Mouse (Mus musculus) G1E (cell line): ENCODE data around the gene Grid2. TPM values are rescaled to one million over a fixed set of nuclear protein-coding genes. Genes with fewer than 3 reads are reported as not detected.

Source experiments
- ATAC-seq: 2 replicates; pipeline ENCODE4 v1.8.0; 2016; ENCODE audit warnings: mild to moderate bottlenecking; ENCODE audit not compliant: insufficient number of reproducible peaks, poor library complexity, low FRiP score, severe bottlenecking; ENCODE audit errors: extremely low read depth
- DNase-seq: peaks from one replicate; pipeline ENCODE4 v3.0.0; 2012; ENCODE audit warnings: low spot score
- H3K27me3 ChIP-seq: 2 replicates; pipeline ENCODE4 v1.6.1; 2012; ENCODE audit warnings: mild to moderate bottlenecking, low read length, inconsistent platforms; ENCODE audit not compliant: insufficient read depth
- H3K36me3 ChIP-seq: replicated peaks from 2 replicates; pipeline ENCODE3; 2012; ENCODE audit warnings: mild to moderate bottlenecking, inconsistent platforms
- H3K4me1 ChIP-seq: 2 replicates; pipeline ENCODE4 v1.6.1; 2012; ENCODE audit warnings: low read depth, low read length, inconsistent platforms, mixed read lengths; ENCODE audit not compliant: insufficient read depth
- H3K4me3 ChIP-seq: 2 replicates; pipeline ENCODE4 v1.5.1; 2012; ENCODE audit warnings: low read depth, mild to moderate bottlenecking, inconsistent platforms, low read length, moderate library complexity, mixed read lengths
- H3K9me3 ChIP-seq: replicated peaks from 2 replicates; pipeline ENCODE4 v1.6.1; 2012; ENCODE audit warnings: inconsistent platforms
- CTCF ChIP-seq: IDR thresholded peaks from 2 replicates; pipeline ENCODE4 v1.5.1; 2012; ENCODE audit warnings: low read depth, low read length, inconsistent platforms, mixed read lengths
- GATA1 ChIP-seq: IDR thresholded peaks from 2 replicates; pipeline ENCODE4 v1.6.1; 2012; ENCODE audit warnings: borderline replicate concordance, low read length, inconsistent platforms, mixed read lengths
- GATA2 ChIP-seq: IDR thresholded peaks from 2 replicates; pipeline ENCODE4 v1.6.1; 2012; ENCODE audit warnings: low read depth, low read length, inconsistent platforms, borderline replicate concordance
- POLR2AphosphoS5 ChIP-seq: IDR thresholded peaks from 2 replicates; pipeline ENCODE4 v1.6.1; 2012; ENCODE audit warnings: low read depth, low read length, inconsistent platforms; ENCODE audit not compliant: insufficient replicate concordance
- TAL1 ChIP-seq: conservative IDR thresholded peaks from 2 replicates; pipeline ENCODE4 v1.6.1; 2012; ENCODE audit warnings: low read depth, low read length, inconsistent platforms, mixed read lengths
- polyA plus RNA-seq: library from polyadenylated mRNA; stranded (reverse); fragments of >175 nt; gene quantifications from 2 replicates; pipeline ENCODE4 v1.2.3, GENCODE M21; 2012
- total RNA-seq, 2 experiments: library from RNA; stranded (forward) in 1 of 2; stranded (reverse) in 1 of 2; fragments of 200-1000 nt in 1 of 2; fragments of >200 nt in 1 of 2; fragmentation: Nextera tagmentation in 1 of 2; gene quantifications; 2 replicates each; pipeline ENCODE4 v1.2.3; 2014 to 2017

Gene Grid2
- total and polyA plus RNA-seq, 3 experiments: 0.01 to 0.38 TPM; not detected in 1

- no peaks in the 10 kb centered on the region for H3K9me3 ChIP-seq
- H3K4me3 ChIP-seq: no peak overlapping the region
- no peaks in the 10 kb centered on the region for H3K27me3 ChIP-seq
- no peak for DNase-seq
- no peak for ATAC-seq
- TF ChIP-seq GATA1: no peak
- no peak for TF ChIP-seq TAL1
- no peak for TF ChIP-seq GATA2
- TF ChIP-seq POLR2AphosphoS5: no peak
- no peak for TF ChIP-seq CTCF
- H3K36me3 ChIP-seq: no peaks in the 10 kb centered on the region
- no peaks in the 10 kb centered on the region for H3K4me1 ChIP-seq
These were observed 1142.9 kb downstream of the Grid2 start for GRCm38 (mm10) chr6:64398413-64399098.

GRCm38 (mm10) chr6:64427658-64428057, 1172.0 kb downstream of the Grid2 start:
- TF ChIP-seq GATA2 (no peak), GATA1 (no peak), CTCF (no peak), POLR2AphosphoS5 (no peak), TAL1 (no peak)
- H3K36me3 ChIP-seq: no peaks in the 10 kb centered on the region
- no peaks in the 10 kb centered on the region for H3K9me3 ChIP-seq
- ATAC-seq: no peak
- no peaks in the 10 kb centered on the region for H3K4me1 ChIP-seq
- DNase-seq: no peak
- H3K27me3 ChIP-seq: no peaks in the 10 kb centered on the region
- H3K4me3 ChIP-seq: no peak overlapping the region

DNA sequence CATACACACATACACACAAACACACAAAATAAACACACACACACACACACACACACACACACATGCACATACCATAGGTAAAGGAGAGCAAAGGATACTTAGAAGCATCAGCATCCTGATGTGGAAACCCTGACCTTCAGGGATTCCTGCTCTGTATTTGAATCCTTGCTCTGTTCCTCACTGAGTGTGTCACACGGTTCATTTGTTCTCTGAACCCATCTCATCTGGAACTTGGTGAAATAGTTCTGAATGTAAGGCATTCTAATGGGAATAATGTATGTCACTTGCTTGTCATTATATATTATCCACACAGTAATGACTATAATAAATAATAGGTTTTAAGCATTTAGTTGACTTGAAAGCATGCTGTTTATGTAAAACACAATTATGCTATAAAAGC, 1173.2 kb downstream of the Grid2 start:
- Histone ChIP-seq H3K4me3 (no peak overlapping the region), H3K27me3 (no peaks in the 10 kb centered on the region), H3K9me3 (no peaks in the 10 kb centered on the region), H3K36me3 (no peaks in the 10 kb centered on the region), H3K4me1 (no peaks in the 10 kb centered on the region)
- TF ChIP-seq GATA1 (no peak), POLR2AphosphoS5 (no peak), TAL1 (no peak), CTCF (no peak), GATA2 (no peak)
- ATAC-seq: no peak
- DNase-seq: no peak

DNA sequence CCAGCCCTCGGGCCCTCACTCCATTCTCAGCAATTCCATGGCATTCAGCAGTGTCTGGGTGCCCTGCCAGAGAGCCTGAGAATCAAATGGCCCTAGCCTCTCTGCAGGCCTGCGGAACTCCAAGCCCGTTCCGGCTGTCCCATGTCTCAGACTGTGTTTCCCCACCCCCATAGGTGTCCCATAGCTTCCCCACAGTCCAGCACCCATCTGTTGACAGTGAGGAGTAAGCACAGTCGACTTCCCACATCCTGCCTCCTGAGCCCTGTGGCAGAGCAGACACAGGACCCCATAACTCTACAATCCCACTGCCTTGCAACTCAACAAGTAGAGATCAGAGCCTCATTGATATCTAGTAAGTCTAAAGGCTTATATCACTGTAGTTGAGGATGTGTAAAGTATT, 1192.5 kb downstream of the Grid2 start:
- Histone ChIP-seq H3K4me3 (no peak overlapping the region), H3K36me3 (no peaks in the 10 kb centered on the region), H3K27me3 (peaks cover 3% of the 10 kb centered on the region; the same call in 1 of the 2 replicates), H3K4me1 (no peaks in the 10 kb centered on the region), H3K9me3 (no peaks in the 10 kb centered on the region)
- ATAC-seq (no peak), DNase-seq (no peak)
- no peak for TF ChIP-seq POLR2AphosphoS5
- TF ChIP-seq CTCF: no peak
- no peak for TF ChIP-seq GATA2
- no peak for TF ChIP-seq GATA1
- TF ChIP-seq TAL1: no peak

- Histone ChIP-seq H3K4me3 (no peak overlapping the region), H3K36me3 (no peaks in the 10 kb centered on the region), H3K9me3 (no peaks in the 10 kb centered on the region), H3K27me3 (peaks cover 3% of the 10 kb centered on the region; the same call in 1 of the 2 replicates), H3K4me1 (no peaks in the 10 kb centered on the region)
- no peak for TF ChIP-seq TAL1
- TF ChIP-seq GATA1: no peak
- ATAC-seq (no peak), DNase-seq (no peak)
These were observed 1193.2 kb downstream of the Grid2 start for GRCm38 (mm10) chr6:64448864-64449355.

GRCm38 (mm10) chr6:64450770-64451169, 1195.1 kb downstream of the Grid2 start:
- DNase-seq: no peak
- Histone ChIP-seq H3K27me3 (peaks cover 3% of the 10 kb centered on the region; the same call in 1 of the 2 replicates), H3K36me3 (no peaks in the 10 kb centered on the region), H3K9me3 (no peaks in the 10 kb centered on the region), H3K4me3 (no peak overlapping the region), H3K4me1 (no peaks in the 10 kb centered on the region)
- ATAC-seq: no peak
- TF ChIP-seq GATA1 (no peak), GATA2 (no peak), TAL1 (no peak), POLR2AphosphoS5 (no peak), CTCF (no peak)

DNA sequence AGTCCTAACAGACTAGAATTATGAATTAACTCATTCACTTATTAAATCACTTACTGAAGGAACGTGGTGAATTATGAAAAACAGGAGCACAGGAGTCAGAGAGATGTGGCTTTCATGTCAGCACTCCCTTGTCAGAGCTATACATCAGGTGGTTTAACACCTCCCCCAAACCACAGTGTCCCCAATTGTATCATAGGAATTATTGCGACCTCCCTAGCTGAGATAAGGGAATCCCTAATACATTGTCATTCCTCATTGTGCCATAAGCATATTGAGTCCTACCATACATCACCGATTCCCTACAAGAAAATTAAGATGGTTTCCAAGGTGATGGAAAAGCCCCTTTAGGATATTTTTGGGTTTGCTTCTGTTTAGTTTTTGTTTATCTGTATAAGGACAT, 1224.2 kb downstream of the Grid2 start:
- DNase-seq: no peak
- Histone ChIP-seq H3K27me3 (no peaks in the 10 kb centered on the region), H3K9me3 (no peaks in the 10 kb centered on the region), H3K4me1 (no peaks in the 10 kb centered on the region), H3K4me3 (no peak overlapping the region), H3K36me3 (no peaks in the 10 kb centered on the region)
- no peak for ATAC-seq
- TF ChIP-seq GATA2: no peak
- no peak for TF ChIP-seq POLR2AphosphoS5
- no peak for TF ChIP-seq CTCF
- no peak for TF ChIP-seq TAL1
- no peak for TF ChIP-seq GATA1
